Mouse (Mus musculus) lung, embryonic 14.5 days (tissue): ENCODE data around the gene Gabbr2. TPM values are rescaled to one million over a fixed set of nuclear protein-coding genes. Genes with fewer than 3 reads are reported as not detected.

Experiments
- ATAC-seq: fragments of 200-750 bp; cut with Nextera tagmentation; 2 replicates; pipeline ENCODE4 v1.8.0; 2017; ENCODE audit warnings: mild to moderate bottlenecking, moderate TSS enrichment, moderate library complexity; ENCODE audit not compliant: insufficient read depth
- DNase-seq: peaks from one replicate; pipeline ENCODE4 v3.0.0-alpha.2; 2015
- H3K27ac ChIP-seq: fragments of 300-500 bp; sonication (generic); 2 replicates; pipeline ENCODE4 v1.5.1; 2014; ENCODE audit warnings: low read depth, mild to moderate bottlenecking, moderate library complexity
- H3K27me3 ChIP-seq: fragments of 300-500 bp; sonication (generic); 2 replicates; pipeline ENCODE4 v1.6.1; 2014; ENCODE audit warnings: low read length, control low read depth; ENCODE audit not compliant: insufficient read depth
- H3K36me3 ChIP-seq: fragments of 300-500 bp; sonication (generic); 2 replicates; pipeline ENCODE4 v1.6.1; 2014; ENCODE audit warnings: control low read depth; ENCODE audit not compliant: insufficient read depth
- H3K4me1 ChIP-seq: fragments of 300-500 bp; sonication (generic); 2 replicates; pipeline ENCODE4 v1.6.1; 2014; ENCODE audit warnings: antibody characterized with exemption, control low read depth; ENCODE audit not compliant: insufficient read depth
- H3K4me2 ChIP-seq: fragments of 300-500 bp; sonication (generic); 2 replicates; pipeline ENCODE4 v1.6.1; 2014; ENCODE audit warnings: mild to moderate bottlenecking
- H3K4me3 ChIP-seq: fragments of 300-500 bp; sonication (generic); 2 replicates; pipeline ENCODE4 v1.5.1; 2014; ENCODE audit warnings: low read depth, low read length
- H3K9ac ChIP-seq: fragments of 300-500 bp; sonication (generic); 2 replicates; pipeline ENCODE4 v1.6.1; 2014
- H3K9me3 ChIP-seq: fragments of 300-500 bp; sonication (generic); 2 replicates; pipeline ENCODE4 v1.6.1; 2016; ENCODE audit warnings: low read depth, low read length, control low read depth
- CTCF ChIP-seq: IDR thresholded peaks from 2 replicates; pipeline ENCODE4 v1.5.1; 2016; ENCODE audit warnings: antibody characterized with exemption, low read depth
- WGBS: fragments of 180-500 bp; shearing (Covaris S2); extraction: QIAGEN DNeasy Blood & Tissue Kit; methylation state at CpG from one replicate; pipeline ENCODE4 v1.1.7; 2014; 5-methylcytosine and 5-hydroxymethylcytosine counted together
- polyA plus RNA-seq: library from polyadenylated mRNA; unstranded; fragments of >200 nt; fragmentation: Nextera tagmentation; extraction: Ambion mirVana; gene quantifications from 2 replicates; pipeline ENCODE4 v1.2.1, GENCODE M21; 2014

The Gabbr2 gene
- polyA plus RNA-seq, 1 experiment from 2014 or later = not detected

DNA sequence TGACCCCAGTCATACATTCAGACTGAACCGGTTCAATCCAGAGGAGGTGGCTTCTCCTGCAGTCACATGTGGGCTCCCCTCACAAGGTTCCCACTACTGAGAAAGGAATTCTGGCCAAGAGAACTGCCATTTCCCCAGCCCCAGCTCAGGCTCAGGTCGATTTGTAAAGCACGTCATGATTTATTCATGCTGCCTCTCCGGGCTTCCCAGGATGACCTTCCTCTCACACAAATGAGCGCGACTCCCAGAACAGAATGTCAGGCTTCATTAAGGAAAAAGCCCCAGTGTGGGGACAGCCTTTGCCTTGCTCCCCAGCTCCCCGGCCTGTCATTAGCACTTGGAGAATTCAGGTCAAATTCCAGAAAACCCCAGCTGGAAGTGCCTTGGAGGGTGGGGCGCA is 260.1 kb downstream of the Gabbr2 start:
- TF ChIP-seq CTCF = no peak
- ATAC-seq (no peak), DNase-seq (no peak)
- no peak overlapping the region for H3K9ac ChIP-seq
- WGBS = 25% methylated on average over 8 of the region's 8 CpGs
- no peaks in the 10 kb centered on the region for H3K4me1 ChIP-seq
- no peak overlapping the region for H3K27ac ChIP-seq
- H3K27me3 ChIP-seq = no peaks in the 10 kb centered on the region
- H3K4me3 ChIP-seq = no peak overlapping the region
- H3K4me2 ChIP-seq = no peak overlapping the region
- H3K9me3 ChIP-seq = no peaks in the 10 kb centered on the region
- H3K36me3 ChIP-seq = no peaks in the 10 kb centered on the region

DNA sequence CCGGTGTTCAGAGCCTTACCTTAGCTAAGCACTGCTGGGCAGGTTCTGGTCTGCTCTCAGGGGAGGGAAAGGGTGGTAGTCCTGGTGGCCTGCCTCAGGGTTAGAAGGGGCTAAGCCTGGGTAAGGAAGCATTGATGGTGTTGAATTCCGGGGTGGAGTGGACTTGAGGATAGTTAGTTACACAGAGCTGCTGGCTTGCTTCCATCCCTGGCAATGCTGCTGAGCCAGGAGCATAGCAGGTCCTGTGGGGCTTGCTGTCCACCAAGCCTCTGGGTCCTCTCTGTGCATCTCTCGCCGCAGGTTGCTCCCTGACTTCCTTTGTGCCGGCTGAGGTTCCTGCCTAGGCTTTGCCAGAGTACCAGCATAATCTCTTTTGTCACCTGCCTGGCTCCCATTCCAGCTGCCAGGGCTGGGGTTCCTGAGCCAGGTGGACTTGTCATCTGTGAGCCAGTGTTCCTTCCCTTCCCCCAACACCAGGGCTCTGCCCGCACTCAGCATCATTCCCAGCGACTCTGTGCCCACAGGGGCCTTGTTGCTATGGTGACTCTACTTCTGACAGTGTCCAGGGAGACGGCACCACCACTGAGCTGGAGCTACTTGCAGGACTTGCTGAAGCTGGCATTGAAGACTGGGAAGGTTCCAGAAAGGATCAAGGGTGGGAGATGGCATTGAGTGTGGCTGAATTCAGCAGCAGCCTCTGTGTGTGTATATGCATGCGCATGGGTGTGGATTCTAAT is 262.2 kb downstream of the Gabbr2 start:
- Histone ChIP-seq H3K36me3 (no peaks in the 10 kb centered on the region), H3K9me3 (no peaks in the 10 kb centered on the region), H3K4me1 (no peaks in the 10 kb centered on the region), H3K27me3 (no peaks in the 10 kb centered on the region), H3K9ac (no peak overlapping the region), H3K4me2 (no peak overlapping the region), H3K27ac (no peak overlapping the region), H3K4me3 (no peak overlapping the region)
- 64% methylated on average over 9 of the region's 9 CpGs for WGBS
- no peak for TF ChIP-seq CTCF
- no peak for ATAC-seq
- no peak for DNase-seq

DNA sequence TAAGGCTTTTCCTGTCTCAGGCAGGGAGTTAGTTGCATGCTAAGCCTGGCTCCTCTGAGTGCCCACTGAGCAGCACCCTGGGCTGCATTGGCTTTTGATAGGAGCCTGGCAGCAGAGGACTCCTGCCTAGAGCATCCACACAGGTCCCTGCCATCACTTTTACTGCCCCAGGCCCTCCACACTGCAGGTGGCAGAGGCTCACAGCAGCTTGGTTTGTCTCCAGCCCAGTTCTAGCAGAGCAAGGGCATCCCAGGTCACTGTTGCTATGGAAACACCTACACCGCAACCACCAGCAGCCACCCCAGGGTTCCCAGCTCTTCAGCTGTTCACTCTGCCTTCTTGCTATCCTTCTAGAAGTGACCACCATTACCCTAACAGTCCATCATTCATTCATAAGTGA is 263.4 kb downstream of the Gabbr2 start:
- Histone ChIP-seq H3K9me3 (no peaks in the 10 kb centered on the region), H3K9ac (no peak overlapping the region), H3K4me1 (no peaks in the 10 kb centered on the region), H3K4me2 (no peak overlapping the region), H3K36me3 (no peaks in the 10 kb centered on the region), H3K27me3 (no peaks in the 10 kb centered on the region), H3K27ac (no peak overlapping the region), H3K4me3 (no peak overlapping the region)
- TF ChIP-seq CTCF = no peak
- ATAC-seq (no peak), DNase-seq (peak; percentile 11)
- WGBS = 23% methylated on average over 1 of the region's 1 CpGs

DNA sequence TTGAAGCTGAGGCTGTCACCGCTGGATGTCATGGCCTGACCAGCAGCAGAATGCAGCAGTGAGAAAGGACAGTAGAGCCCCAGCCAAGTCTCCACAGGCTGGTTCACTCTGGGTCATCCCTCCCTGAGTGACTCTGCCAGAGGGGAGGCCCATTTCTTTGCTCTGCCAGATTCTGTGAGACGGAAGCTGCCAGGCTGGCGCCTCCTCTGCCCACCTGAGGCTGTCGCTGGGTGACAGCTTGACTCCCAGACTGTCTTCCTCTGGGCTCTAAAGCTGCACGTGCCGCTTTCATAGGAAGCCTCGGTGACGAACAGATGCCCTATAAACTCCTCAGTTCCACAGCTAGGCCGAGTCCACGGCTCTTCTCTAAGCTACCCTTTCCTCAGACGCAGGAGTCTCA is 264.5 kb downstream of the Gabbr2 start:
- Histone ChIP-seq H3K4me1 (no peaks in the 10 kb centered on the region), H3K27ac (no peak overlapping the region), H3K9ac (no peak overlapping the region), H3K36me3 (no peaks in the 10 kb centered on the region), H3K4me3 (no peak overlapping the region), H3K9me3 (no peaks in the 10 kb centered on the region), H3K4me2 (no peak overlapping the region), H3K27me3 (no peaks in the 10 kb centered on the region)
- TF ChIP-seq CTCF = no peak
- DNase-seq (no peak), ATAC-seq (no peak)
- 82% methylated on average over 11 of the region's 11 CpGs for WGBS

DNA sequence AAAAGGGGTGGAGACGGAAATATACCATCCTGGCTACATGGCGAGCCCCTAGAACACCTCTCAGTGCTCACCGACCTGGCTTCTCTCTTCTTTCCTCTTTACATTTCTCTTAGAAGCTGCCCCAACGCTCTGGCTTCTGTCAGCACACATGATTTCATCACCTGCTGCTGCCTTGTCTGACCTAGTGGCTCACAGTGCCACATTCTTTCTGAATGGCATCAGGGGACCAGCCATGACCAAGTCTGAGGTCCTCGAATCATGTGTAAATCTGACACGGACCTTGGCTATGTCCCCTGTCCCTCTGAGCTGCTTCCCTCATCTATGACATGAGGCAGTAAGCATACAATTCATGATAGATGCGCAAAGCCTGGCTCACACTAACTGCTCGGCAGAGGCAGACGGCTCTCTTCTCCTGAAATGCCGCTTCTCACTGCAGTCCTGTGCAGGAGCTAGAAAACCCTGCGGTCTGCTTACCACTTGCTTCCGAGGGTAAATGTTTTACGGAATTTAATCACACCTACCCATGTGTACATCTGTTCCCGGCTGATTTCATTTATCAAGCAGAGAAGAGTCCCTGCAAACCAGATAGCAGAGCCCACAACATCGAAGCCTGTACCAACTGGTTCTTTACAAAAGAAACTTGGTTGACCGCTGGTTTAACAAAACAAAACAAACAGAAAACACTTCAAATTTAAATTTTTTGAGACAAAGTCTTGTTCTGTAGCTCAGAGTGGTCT is 270.7 kb downstream of the Gabbr2 start:
- TF ChIP-seq CTCF = no peak
- H3K9me3 ChIP-seq = no peaks in the 10 kb centered on the region
- 67% methylated on average over 16 of the region's 16 CpGs for WGBS
- H3K27ac ChIP-seq = no peak overlapping the region
- no peaks in the 10 kb centered on the region for H3K4me1 ChIP-seq
- no peaks in the 10 kb centered on the region for H3K36me3 ChIP-seq
- no peaks in the 10 kb centered on the region for H3K27me3 ChIP-seq
- DNase-seq = no peak
- H3K4me3 ChIP-seq = no peak overlapping the region
- no peak overlapping the region for H3K9ac ChIP-seq
- no peak for ATAC-seq
- no peak overlapping the region for H3K4me2 ChIP-seq

DNA sequence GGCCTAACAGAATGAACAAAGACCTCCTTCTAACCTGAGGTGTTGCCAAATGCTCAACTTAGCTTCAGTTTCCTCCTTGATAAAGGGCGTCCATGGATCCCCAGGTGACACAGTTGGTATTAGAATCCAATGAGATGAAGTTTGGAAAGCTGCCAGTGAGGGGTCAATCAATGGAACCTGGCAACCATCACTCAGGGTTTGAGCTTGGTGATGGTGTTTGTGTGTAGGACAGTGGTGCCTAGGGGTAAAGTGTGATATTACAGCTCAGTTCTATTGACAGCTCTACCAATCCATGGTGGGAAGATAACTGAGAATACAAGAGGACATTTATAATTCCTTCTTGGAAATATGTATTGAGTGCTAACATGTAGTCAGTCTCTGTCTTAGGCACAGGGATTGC is 271.6 kb downstream of the Gabbr2 start:
- Histone ChIP-seq H3K4me3 (no peak overlapping the region), H3K36me3 (no peaks in the 10 kb centered on the region), H3K27me3 (no peaks in the 10 kb centered on the region), H3K4me2 (no peak overlapping the region), H3K9me3 (no peaks in the 10 kb centered on the region), H3K27ac (no peak overlapping the region), H3K4me1 (no peaks in the 10 kb centered on the region), H3K9ac (no peak overlapping the region)
- ATAC-seq (no peak), DNase-seq (no peak)
- TF ChIP-seq CTCF = no peak
- 39% methylated on average over 1 of the region's 1 CpGs for WGBS

DNA sequence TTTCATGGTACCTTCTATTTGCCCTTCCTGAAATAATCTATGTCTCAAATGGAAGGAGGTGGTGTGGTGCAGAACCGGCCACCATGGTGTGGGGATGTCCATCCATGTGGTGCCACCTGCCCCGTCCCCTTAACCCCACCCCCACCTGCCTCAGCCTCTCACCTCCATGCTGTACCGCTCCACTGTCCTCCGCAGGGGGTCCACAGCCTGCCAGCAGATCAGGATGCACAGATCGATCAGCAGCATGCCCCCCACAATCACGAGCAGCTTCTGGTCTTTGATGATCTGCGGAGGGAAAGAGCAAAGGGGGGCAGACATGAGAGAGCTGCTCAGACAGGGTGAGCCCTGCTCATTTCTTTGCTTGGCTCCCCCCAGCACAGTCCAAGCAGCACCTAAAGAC is 273.0 kb downstream of the Gabbr2 start:
- ATAC-seq (no peak), DNase-seq (no peak)
- Histone ChIP-seq H3K9ac (no peak overlapping the region), H3K36me3 (no peaks in the 10 kb centered on the region), H3K27ac (no peak overlapping the region), H3K4me3 (no peak overlapping the region), H3K27me3 (no peaks in the 10 kb centered on the region), H3K4me2 (no peak overlapping the region), H3K9me3 (no peaks in the 10 kb centered on the region), H3K4me1 (no peaks in the 10 kb centered on the region)
- no peak for TF ChIP-seq CTCF
- WGBS = 19% methylated on average over 7 of the region's 7 CpGs
